Mouse (Mus musculus) liver (tissue): ENCODE results near the gene Gm21292.
"Not testable (repeated sequence)": the region's sequence is repeated elsewhere in the genome, so short reads cannot be mapped to it uniquely, and the experiment has no call there.

Experiments used
- DNase-seq: peaks from one replicate; pipeline ENCODE4 v3.0.0-alpha.2; 2020; ENCODE audit warnings: mixed read lengths

Gm21292 gene

GRCm38 (mm10) chrY:9133824-9134223, at the start of gene Gm21292:
Gm21292 (minus strand) TSS chrY:9133924.
- not testable (repeated sequence) for DNase-seq
